Mouse (Mus musculus) liver, embryonic 14.5 days (tissue): ENCODE measurements around the gene Mei4.

ENCODE experiments used
- CTCF ChIP-seq: IDR thresholded peaks from 2 replicates; pipeline ENCODE4 v1.5.1; 2016; ENCODE audit warnings: antibody characterized with exemption, low read depth, control low read depth
- EP300 ChIP-seq: IDR thresholded peaks from 2 replicates; pipeline ENCODE4 v1.6.1; 2016; ENCODE audit warnings: antibody characterized with exemption, low read depth

- peak; percentile 49 for TF ChIP-seq CTCF
- TF ChIP-seq EP300: no peak
Measured at GRCm38 (mm10) chr9:81863181-81863887, at the start of gene Mei4.
